Mouse (Mus musculus): ENCODE measurements around the gene Tmem120b.
"Not testable (repeated sequence)": the region's sequence is repeated elsewhere in the genome, so short reads cannot be mapped to it uniquely, and the experiment has no call there.

The Tmem120b gene

DNA sequence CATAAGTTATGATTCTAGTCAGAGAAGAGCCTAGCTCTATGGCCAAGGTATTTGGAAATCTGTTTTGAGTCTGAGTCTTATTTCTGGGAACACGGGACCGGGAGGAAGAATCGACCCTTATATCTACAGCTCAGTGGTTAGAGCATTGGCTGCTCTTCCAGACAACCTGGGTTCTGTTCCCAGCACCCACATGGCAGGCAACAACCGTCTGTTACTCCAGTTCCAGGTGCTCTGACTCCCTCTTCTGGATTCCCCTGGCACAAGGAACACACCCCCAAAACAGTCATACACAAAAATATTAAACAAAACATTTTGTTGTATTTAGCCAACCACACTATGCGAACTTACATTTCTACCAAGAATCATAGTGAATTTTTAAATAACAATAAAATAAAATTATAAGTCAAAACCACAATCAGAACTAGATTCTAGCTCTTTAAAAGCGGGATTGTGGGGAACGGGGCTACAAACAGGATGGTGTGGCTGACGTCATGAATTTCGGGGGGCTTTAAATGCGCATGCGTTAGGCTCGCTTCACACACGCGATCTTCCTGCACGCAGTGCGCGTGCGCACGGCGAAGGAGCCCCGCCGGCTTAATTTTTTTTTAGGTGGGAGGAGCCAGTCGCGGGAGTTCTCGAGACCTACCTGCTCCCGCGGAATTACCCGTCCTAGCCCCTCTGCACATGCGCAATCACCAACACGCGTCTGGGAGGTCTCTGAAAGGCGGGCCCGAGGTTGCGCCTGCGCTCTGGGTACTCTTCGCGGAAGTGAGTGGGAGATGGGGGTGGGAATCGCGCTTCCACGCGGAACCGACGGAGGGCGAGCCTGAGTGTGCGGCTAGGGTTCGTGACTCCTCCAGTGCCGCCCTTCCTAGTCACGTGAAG, 10.6 kb upstream of the Tmem120b start:
- peak; percentile 100 for DNase-seq

DNA sequence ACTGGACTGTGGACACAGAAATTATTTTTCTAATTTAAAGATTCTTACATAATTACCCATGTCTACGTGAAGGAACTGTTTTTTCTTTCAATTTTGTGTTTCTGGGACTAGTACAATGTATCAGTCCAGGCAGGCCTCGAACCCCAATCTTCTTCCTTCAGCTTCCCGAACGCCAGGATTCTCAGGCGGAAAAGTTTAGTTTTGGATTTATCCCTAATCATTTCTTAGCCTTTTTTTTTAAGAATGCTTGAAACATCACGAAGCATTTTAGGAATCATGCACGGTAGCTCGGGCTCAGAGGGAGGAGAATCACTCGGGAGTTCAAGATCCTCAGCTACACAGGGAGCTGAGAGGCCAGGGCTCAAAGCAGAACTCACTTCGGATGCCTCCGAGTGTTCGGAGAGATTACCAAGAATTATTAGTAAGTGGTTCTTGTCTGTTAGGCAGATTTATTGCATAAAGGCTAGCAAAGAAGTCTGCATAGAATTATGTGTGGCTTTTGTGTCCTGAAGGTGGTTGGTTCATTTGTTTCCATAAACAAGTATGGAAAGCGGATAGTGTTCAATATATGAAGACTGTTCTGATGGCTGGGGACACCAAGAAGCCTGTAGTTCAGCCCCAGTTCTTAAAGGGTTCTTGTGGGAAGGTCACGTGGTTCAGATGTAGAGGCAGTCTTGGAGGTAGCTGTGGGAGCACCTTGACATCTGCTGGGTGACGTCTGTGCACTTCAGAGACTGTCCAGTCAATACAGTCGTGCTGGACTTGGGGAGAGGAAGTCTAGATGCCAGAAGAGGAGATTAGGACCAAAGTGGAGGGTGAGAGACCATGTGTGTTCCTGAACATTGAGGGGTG, 9.7 kb upstream of the Tmem120b start:
- DNase-seq: peak; percentile 44

- peak; percentile 72 for DNase-seq
Measured at GRCm38 (mm10) chr5:123059757-123060520, 8.3 kb upstream of the Tmem120b start.

DNA sequence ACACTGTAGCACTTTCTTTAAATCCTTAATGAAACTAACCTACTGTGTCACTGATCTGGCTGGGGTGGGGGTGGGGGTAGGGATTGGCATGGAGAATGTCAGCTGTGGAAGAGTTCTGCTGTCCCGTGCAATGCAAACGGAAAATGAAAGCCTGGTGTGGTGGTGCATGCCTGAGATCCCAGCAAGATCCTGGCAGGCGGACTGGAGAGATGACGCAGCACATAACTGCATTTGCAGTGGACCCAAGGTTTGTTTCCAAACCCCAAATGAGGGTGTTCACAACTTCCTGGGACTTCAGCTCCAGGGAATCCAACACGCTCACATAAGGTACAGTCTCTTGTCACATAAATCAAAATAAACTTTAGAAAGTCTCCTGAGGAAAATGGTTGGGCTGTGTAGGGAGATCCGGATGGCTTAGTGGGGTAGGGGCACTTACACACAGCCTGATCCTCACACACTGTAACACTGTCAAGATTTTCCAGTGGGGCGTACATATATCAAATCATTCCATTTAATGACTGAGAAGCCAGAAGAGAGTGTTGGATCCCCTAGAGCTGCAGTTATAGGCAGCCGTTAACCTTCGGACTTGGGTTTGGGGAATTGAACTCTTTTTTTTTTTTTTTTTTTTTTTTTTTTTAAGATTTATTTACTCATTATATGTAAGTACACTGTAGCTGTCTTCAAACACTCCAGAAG, 7.4 kb upstream of the Tmem120b start:
- no peak for DNase-seq

DNA sequence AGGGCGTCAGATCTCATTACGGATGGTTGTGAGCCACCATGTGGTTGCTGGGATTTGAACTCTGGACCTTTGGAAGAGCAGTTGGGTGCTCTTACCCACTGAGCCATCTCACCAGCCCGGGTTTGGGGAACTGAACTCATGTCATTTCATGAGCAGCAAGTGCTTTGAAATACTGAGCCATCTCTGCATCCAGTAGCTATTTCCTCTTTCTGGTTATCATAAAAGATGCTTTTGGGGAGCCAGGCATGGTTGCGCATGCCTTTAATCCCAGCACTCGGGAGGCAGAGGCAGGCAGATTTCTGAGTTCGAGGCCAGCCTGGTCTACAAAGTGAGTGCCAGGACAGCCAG, 6.8 kb upstream of the Tmem120b start:
- DNase-seq: not testable (repeated sequence)

DNA sequence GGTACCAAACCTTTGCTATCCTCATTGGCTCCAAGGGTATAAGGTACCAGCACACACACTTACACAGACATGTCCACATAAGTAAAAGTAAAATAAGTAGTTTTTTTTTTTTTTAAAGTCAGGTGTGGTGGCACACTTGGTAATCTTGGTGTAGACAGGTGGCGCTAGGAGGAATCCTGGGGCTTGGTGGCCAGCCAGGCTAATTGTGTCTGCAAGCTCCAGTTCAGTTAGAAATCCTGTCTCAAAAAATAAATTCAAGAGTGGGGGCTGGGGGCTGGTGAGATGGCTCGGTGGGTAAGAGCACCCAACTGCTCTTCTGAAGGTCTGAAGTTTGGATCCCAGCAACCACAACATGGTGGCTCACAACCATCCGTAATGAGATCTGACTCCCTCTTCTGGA, 5.1 kb upstream of the Tmem120b start:
- DNase-seq: no peak

GRCm38 (mm10) chr5:123064207-123064606, 4.0 kb upstream of the Tmem120b start:
- peak; percentile 82 for DNase-seq

DNA sequence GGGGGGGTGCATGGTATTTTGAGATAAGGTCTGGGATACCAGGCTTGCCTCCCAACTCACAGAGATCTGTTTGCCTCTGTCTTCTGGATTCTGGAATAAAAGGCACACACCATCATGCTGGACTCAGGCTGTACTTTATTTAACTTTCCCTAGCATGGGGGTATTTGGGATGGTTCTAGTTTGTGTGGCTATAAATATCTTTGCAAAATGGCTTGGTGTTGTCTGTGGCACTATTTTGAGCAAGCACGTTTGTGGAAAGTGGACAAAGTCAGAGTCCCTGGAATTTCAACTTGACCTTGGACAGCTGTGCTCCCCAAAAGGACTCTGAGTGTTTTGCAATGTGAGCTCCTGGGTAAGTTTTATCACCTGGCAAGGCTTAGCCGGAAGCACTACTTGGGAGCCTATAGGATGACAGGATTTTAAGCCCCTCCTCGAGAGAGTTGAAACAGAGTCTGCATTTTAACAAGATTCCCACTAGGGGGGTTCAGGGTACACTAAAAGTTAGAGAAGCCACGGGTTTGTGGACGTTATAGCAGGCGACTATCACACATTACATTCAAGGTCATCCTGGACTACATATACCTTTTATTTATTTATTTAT, 720 bp upstream of the Tmem120b start:
- DNase-seq: peak; percentile 68

DNA sequence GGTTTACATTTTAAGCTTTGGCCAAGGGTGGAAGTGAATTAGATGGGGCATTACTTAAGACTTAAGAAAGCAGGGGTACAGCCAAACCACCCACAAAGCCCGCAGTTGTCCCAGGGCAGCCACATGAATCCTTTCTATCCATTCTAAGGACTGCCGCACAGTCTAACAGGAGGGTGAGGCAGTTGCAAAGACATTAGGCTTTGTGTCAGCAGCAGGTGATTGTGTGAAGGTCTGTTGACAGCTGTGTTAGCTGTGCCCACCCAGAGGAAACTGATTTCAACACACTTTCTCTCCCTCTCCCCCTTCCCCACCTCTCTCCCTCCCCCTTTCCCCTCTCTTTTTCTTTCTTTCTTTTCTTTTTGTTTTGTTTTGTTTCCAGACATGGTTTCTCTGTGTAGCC, 499 bp downstream of the Tmem120b start:
- no peak for DNase-seq

GRCm38 (mm10) chr5:123075576-123076418, 7.6 kb downstream of the Tmem120b start:
- DNase-seq: peak; percentile 98

DNA sequence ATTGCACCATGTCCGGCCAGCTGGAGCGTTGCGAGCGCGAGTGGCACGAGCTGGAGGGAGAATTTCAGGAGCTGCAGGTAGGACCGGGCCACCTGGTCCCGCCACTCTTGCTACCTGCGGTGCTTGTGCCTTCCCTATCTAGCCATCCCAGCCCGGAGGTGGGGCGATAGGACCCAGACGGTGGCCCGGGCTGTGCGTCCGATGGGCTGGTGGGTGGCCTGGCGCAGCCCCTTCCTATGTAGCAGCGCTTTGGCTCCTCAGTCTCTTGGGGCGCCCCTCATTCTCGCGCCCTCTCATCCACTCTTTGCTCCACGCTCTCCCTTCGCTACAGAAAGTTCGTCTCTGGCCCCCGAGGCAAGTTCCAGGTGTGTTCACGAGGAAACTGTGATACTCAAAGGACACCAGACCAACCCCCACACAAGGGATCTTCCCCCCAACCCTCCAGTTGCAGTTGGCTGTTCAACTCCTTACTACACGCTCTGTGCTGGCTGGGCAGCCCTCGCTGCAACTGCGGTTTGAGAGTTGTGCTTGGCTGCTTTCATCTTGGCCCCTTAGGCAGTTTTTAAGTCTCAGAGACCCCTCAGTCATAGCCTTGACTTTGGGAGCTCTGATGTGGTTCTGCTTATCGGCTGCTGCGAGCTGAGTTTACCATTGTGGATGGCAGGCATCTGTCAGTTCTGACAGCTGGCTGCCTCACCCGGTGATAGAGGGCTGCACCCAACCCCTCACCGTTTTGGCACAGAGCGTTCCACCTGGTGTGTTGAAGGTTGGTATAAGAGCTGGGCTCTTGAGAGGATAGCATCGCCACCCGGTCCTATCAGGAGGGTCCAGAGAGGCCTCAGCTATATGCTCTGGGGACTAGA, 8.4 kb downstream of the Tmem120b start:
- DNase-seq: peak; percentile 85

DNA sequence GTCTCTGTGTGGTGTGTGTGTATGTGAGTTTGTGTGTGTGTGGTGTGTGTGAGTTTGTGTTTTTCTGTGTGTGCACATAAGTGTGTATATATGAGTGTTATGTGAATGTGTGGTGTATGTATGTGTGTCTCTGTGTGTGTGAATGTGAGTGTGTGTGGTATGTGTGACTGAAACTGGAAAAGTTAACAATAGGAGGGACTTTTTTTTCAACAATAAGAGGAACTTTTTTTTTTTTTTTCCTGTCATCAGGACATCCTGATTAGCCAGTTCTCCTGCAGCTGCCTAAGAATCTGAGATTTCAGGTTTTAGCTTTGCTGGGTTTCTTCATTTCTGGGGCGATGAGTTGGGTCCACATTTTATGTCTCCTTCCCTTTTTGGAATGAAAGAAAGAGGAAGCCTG, 11.4 kb downstream of the Tmem120b start:
- DNase-seq: no peak

- DNase-seq: no peak
Measured at GRCm38 (mm10) chr5:123080041-123080440, 11.8 kb downstream of the Tmem120b start.

DNA sequence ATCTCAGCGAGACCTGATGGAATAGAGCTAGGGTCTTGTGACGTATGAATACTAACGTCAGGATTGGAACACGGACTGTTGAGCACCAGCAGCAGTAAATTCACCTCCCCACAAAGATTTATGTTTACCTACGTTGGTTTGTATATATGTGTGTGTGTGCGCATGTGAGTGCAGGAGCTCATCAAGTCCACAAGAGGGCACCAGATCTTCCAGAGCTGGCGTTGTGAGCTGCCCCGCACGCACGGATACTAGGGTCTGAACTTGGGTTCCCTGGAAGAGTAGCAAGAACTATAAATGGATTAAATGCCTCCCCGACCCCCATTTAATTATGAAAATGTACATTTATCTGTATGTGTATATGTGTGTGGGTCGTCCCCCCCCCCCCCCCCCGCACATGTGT, 12.3 kb downstream of the Tmem120b start:
- DNase-seq: no peak

GRCm38 (mm10) chr5:123083340-123084050, 15.3 kb downstream of the Tmem120b start:
- DNase-seq: no peak

- no peak for DNase-seq
Measured at GRCm38 (mm10) chr5:123086501-123086900, 18.3 kb downstream of the Tmem120b start.

- no peak for DNase-seq
Measured at GRCm38 (mm10) chr5:123088784-123089183, 20.6 kb downstream of the Tmem120b start.

DNA sequence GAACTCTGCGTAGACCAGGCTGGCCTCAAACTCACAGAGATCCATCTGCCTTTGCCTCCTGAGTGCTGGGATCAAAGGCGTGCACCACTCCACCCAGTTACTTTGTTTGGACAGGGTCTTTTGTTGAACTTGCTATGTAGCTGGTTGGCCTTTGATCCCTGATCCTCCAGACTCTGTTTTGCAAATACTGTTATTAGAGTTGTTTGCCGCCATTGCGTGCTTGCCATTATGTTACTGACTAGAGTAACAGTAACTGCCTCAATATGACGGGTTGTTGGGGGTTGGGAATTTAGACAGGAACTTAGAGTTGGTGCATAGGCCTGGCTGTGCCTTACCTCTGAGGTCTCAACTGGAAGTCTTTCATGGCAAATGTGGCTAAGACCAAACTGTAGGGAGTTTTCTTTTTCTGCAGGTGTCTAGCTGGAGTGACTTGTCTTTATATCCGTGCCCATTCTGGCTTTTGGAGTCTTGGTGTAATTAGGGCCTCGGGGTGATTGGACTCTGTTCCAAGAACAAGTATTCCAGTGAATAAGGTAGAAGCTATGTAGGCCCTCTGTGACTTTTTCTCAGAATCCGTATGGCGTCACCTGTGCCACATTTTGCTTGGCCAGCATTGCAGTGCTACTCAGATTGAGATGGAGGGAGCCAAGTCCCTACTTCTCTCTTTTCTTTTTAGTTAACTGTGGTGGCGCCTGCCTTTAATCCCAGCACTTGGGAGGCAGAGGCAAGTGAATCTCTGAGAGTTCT, 22.5 kb downstream of the Tmem120b start:
- DNase-seq: no peak

Measured in thymus, postnatal 14 days (tissue).